Mouse (Mus musculus) Patski (cell line): Measurements from ENCODE around the gene Masp2. TPM values are rescaled to one million over a fixed set of nuclear protein-coding genes. Genes with fewer than 3 reads are reported as not detected.
A peak's percentile ranks its signal among the peaks of the same experiment; 100 is the strongest.

Source experiments
- ATAC-seq: fragments of 100-300 bp; one replicate; pipeline ENCODE4 v1.8.0; 2021
- CTCF ChIA-PET: fragments of 350-600 bp; sonication (Branson Sonifier 250); formaldehyde crosslinking; loops from one replicate; lab custom pipeline; 2022; ENCODE audit warnings: inconsistent platforms; lab: Charles Lee
- POLR2A ChIA-PET: fragments of 350-600 bp; sonication (Branson Sonifier 250); formaldehyde crosslinking; loops from one replicate; lab custom pipeline; 2022; ENCODE audit warnings: antibody characterized with exemption, inconsistent platforms; lab: Charles Lee
- DNase-seq: peaks from one replicate; pipeline ENCODE4 v3.0.0-alpha.2; 2011; ENCODE audit warnings: low read depth, low spot score
- H3K27me3 ChIP-seq: fragments of 371-371 bp; one replicate; pipeline ENCODE4 v1.5.1; 2021
- CTCF ChIP-seq: fragments of 100-300 bp; IDR thresholded peaks from one replicate; pipeline ENCODE4 v1.5.1; 2021
- in situ Hi-C: fragments of 300-500 bp; cut with MboI; formaldehyde crosslinking; loops from 3 replicates; pipeline ENCODE4 v1.11.1; 2018; ENCODE audit warnings: low pct_unique_long_range_greater_than_20kb, mixed read lengths
- polyA plus RNA-seq: library from polyadenylated mRNA; unstranded; gene quantifications from one replicate; pipeline ENCODE4 v1.2.3, GENCODE M21; 2021

Gene Masp2
- polyA plus RNA-seq = 0.10 TPM

DNA sequence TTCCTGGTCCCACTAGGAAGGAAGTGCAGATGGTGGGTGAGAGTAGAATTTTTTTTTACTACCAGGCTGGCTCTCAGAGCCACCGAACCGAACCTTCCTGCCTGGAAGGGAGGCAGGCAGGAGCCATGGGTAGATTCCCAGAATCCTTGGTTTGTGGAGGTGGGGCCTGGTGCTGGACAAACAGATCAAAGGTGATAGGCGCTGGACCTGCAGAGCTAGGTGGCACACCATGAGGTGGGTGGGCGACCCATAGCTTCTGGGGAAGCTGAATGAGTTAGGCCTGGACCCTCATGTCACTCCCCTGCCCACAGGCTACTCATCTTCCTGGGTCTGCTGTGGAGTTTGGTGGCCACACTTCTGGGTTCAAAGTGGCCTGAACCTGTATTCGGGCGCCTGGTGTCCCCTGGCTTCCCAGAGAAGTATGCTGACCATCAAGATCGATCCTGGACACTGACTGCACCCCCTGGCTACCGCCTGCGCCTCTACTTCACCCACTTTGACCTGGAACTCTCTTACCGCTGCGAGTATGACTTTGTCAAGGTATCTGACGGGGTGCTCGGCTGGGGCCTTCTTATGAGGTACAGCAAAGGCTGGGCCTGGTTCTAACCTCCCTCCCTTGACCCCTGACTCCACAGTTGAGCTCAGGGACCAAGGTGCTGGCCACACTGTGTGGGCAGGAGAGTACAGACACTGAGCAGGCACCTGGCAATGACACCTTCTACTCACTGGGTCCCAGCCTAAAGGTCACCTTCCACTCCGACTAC lies at the start of gene Masp2:
Gene Masp2, plus strand, starts transcription at position 198 of the 764 bp plus-strand sequence.
- in situ Hi-C loops = loop anchor here (5.0 kb wide), 1 partner anchor 430 kb away; no protein-coding TSS in a partner anchor
- DNase-seq (no peak), ATAC-seq (no peak)
- ChIA-PET CTCF (no interaction called here), POLR2A (no interaction called here)
- H3K27me3 ChIP-seq = no peaks in the 10 kb centered on the region
- no peak for TF ChIP-seq CTCF

DNA sequence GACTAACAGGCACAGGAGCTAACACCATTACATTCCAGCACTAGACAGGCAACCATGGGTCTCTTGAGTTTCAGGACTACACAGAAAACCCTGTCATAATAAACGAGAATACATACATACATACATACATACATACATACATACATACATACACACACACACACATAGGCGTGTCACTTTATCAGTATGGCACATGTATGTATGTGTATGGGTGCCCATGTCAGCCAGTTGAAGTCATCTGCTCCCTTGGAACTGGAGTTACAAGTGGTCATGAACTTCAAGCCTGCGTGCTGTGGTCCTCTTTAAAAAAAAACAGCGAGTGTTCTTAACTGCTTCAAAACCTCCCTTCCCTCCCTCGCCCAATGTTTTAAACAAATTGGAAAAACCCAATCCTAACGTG lies 44.6 kb upstream of the Masp2 start:
- DNase-seq (no peak), ATAC-seq (no peak)
- no peak for TF ChIP-seq CTCF
- ChIA-PET CTCF (no interaction called here), POLR2A (interaction anchor here (0.6 kb wide), 1 partner anchor 15 kb away, joined by 3 read pairs; no protein-coding TSS in a partner anchor)
- in situ Hi-C loops = no loop called here
- no peaks in the 10 kb centered on the region for H3K27me3 ChIP-seq

GRCm38 (mm10) chr4:148558297-148559000 lies 43.9 kb upstream of the Masp2 start, which contains the start of gene Exosc10:
Gene Exosc10 (plus strand): TSS chr4:148558429.
- in situ Hi-C loops = no loop called here
- TF ChIP-seq CTCF = no peak
- POLR2A ChIA-PET = interaction anchor here (0.6 kb wide), 1 partner anchor 14 kb away, joined by 3 read pairs; no protein-coding TSS in a partner anchor

DNA sequence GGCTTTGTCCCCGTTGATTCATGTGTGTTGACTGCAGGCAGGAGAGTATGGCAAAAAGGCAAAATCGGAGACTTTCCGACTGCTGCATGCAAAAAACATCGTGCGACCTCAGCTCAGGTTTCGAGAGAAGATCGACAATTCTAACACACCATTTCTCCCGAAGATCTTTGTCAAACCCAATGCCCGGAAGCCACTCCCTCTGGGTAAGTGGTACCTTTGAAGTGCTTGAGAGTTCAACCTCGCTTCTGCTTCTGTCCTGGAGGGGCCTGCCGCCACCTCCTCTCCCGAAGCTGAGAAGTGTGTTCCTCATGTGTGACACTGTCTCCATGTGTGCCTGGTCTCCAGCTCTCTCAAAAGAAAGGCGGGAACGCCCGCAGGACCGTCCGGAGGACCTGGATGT lies 39.7 kb upstream of the Masp2 start:
- no peak for TF ChIP-seq CTCF
- ChIA-PET POLR2A (no interaction called here), CTCF (interaction anchor here (0.9 to 1.1 kb wide), 2 partner anchors 10 to 19 kb away, joined by 3 read pairs; no protein-coding TSS in a partner anchor)
- DNase-seq = no peak
- in situ Hi-C loops = no loop called here
- no peak for ATAC-seq
- H3K27me3 ChIP-seq = no peaks in the 10 kb centered on the region

More at GRCm38 (mm10) chr4:148558297-148559000, 43.9 kb upstream of the Masp2 start, which contains the start of gene Exosc10:
- peak; percentile 37 for DNase-seq
- ATAC-seq = no peak
- CTCF ChIA-PET = no interaction called here
- H3K27me3 ChIP-seq = no peaks in the 10 kb centered on the region

GRCm38 (mm10) chr4:148563595-148563994 lies 38.8 kb upstream of the Masp2 start:
- no peak for TF ChIP-seq CTCF
- DNase-seq (no peak), ATAC-seq (no peak)
- in situ Hi-C loops = no loop called here
- H3K27me3 ChIP-seq = no peaks in the 10 kb centered on the region
- ChIA-PET CTCF (no interaction called here), POLR2A (no interaction called here)

GRCm38 (mm10) chr4:148570138-148570537 lies 32.2 kb upstream of the Masp2 start:
- ATAC-seq (no peak), DNase-seq (no peak)
- CTCF ChIA-PET = interaction anchor here (1.4 kb wide), 1 partner anchor 22 kb away, joined by 3 read pairs; no protein-coding TSS in a partner anchor
- POLR2A ChIA-PET = no interaction called here
- in situ Hi-C loops = no loop called here
- no peaks in the 10 kb centered on the region for H3K27me3 ChIP-seq
- TF ChIP-seq CTCF = no peak

DNA sequence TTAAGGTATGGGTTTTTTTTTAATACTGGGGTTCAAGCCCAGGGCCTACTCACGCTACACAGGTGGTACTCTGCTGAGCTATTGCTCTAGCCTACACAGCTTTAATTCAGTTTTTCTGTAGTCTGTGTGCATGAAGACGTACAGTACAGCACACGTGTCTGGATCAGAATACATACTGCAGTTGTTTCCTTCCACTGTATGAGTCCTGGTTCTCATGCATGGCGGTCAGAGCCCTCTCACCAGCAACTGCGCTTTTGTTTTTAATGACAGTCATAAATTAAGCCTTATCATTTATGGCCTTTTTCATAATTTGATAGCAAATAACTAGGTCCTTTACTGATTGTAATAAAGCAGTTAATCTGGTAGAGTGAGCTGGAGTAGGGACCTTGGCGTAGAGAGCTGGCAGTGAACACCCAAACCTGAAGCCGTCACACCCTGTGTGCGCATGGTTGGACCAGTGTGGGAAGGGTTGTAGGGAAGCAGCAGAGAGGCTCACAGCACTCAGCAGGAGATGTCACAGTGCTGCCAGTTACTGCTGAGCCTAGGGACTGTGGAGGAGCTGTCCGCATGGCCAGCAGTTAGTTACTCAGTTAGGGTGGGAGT lies 31.6 kb upstream of the Masp2 start:
- no peak for DNase-seq
- no peaks in the 10 kb centered on the region for H3K27me3 ChIP-seq
- no peak for ATAC-seq
- no peak for TF ChIP-seq CTCF
- in situ Hi-C loops = no loop called here
- ChIA-PET CTCF (interaction anchor here (1.4 kb wide), 1 partner anchor 23 kb away, joined by 3 read pairs; no protein-coding TSS in a partner anchor), POLR2A (no interaction called here)

DNA sequence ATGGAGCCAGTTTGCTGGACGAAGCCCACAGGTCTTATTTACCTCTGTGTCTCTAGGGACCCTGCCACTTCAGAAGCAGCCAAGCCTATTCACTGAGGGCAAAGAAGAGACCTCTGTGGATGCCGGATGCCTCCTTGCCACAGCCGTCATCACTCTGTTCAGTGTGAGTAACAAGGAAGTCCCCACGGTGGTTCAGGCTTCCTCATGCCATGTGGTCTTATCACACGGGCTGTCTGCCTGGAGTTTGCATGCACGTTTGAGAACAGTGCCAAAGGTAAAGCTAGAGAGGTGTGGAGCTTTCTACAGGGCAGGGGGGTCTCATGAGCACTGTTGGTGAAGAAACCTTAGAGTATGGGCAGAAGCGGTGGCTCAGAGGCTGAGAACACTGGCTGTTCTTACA lies 29.1 kb upstream of the Masp2 start:
- ChIA-PET CTCF (no interaction called here), POLR2A (interaction anchor here (0.6 kb wide), 1 partner anchor 15 kb away, joined by 3 read pairs; the partner anchor contains the start of gene Exosc10)
- in situ Hi-C loops = no loop called here
- no peaks in the 10 kb centered on the region for H3K27me3 ChIP-seq
- DNase-seq = no peak
- no peak for ATAC-seq
- TF ChIP-seq CTCF = no peak

GRCm38 (mm10) chr4:148580765-148581164 lies 21.6 kb upstream of the Masp2 start:
- in situ Hi-C loops = no loop called here
- no peak for TF ChIP-seq CTCF
- no peaks in the 10 kb centered on the region for H3K27me3 ChIP-seq
- CTCF ChIA-PET = interaction anchor here (1.0 kb wide), 1 partner anchor 11 kb away, joined by 4 read pairs; no protein-coding TSS in a partner anchor
- DNase-seq = no peak
- POLR2A ChIA-PET = no interaction called here
- ATAC-seq = no peak

- DNase-seq (no peak), ATAC-seq (no peak)
- ChIA-PET POLR2A (no interaction called here), CTCF (no interaction called here)
- no peaks in the 10 kb centered on the region for H3K27me3 ChIP-seq
- TF ChIP-seq CTCF = no peak
- in situ Hi-C loops = no loop called here
Measured at GRCm38 (mm10) chr4:148581422-148581821, 20.9 kb upstream of the Masp2 start.
